Mouse (Mus musculus) lung, embryonic 16.5 days (tissue): ENCODE measurements around the gene Plac8. TPM values are rescaled to one million over a fixed set of nuclear protein-coding genes. Genes with fewer than 3 reads are reported as not detected.

Source experiments
- ATAC-seq: fragments of 200-750 bp; cut with Nextera tagmentation; 2 replicates; pipeline ENCODE4 v1.8.0; 2017; ENCODE audit warnings: low read depth, mild to moderate bottlenecking, moderate library complexity
- H3K27ac ChIP-seq: fragments of 300-500 bp; sonication (generic); 2 replicates; pipeline ENCODE4 v1.5.1; 2014; ENCODE audit warnings: mild to moderate bottlenecking, control low read depth, low read length
- H3K27me3 ChIP-seq: fragments of 300-500 bp; sonication (generic); 2 replicates; pipeline ENCODE4 v1.6.1; 2014; ENCODE audit warnings: low read depth, low read length, mixed read lengths; ENCODE audit not compliant: control insufficient read depth, insufficient read depth
- H3K36me3 ChIP-seq: fragments of 300-500 bp; sonication (generic); 2 replicates; pipeline ENCODE4 v1.6.1; 2014; ENCODE audit warnings: low read length; ENCODE audit not compliant: control insufficient read depth, insufficient read depth
- H3K4me1 ChIP-seq: fragments of 300-500 bp; sonication (generic); replicated peaks from 2 replicates; pipeline ENCODE4 v1.6.1; 2014; ENCODE audit warnings: low read length, mixed read lengths; ENCODE audit not compliant: control insufficient read depth, insufficient read depth
- H3K4me2 ChIP-seq: fragments of 300-500 bp; sonication (generic); 2 replicates; pipeline ENCODE4 v1.6.1; 2014; ENCODE audit warnings: low read depth, low read length, control low read depth
- H3K4me3 ChIP-seq: fragments of 300-500 bp; sonication (generic); 2 replicates; pipeline ENCODE4 v1.5.1; 2014; ENCODE audit warnings: mild to moderate bottlenecking, low read length, control low read depth
- H3K9ac ChIP-seq: fragments of 300-500 bp; sonication (generic); 2 replicates; pipeline ENCODE4 v1.6.1; 2014; ENCODE audit warnings: low read length, control low read depth
- H3K9me3 ChIP-seq: fragments of 300-500 bp; sonication (generic); 2 replicates; pipeline ENCODE4 v1.6.1; 2016; ENCODE audit warnings: low read length; ENCODE audit not compliant: control insufficient read depth
- WGBS: fragments of 180-500 bp; shearing (Covaris S2); extraction: QIAGEN DNeasy Blood & Tissue Kit; methylation state at CpG from one replicate; pipeline ENCODE4 v1.1.7; 2014; 5-methylcytosine and 5-hydroxymethylcytosine counted together
- polyA plus RNA-seq: library from polyadenylated mRNA; unstranded; fragments of >200 nt; fragmentation: Nextera tagmentation; extraction: Ambion mirVana; gene quantifications from 2 replicates; pipeline ENCODE4 v1.2.1, GENCODE M21; 2015

The Plac8 gene
- polyA plus RNA-seq, 1 experiment from 2014 or later, result 12.5 TPM

DNA sequence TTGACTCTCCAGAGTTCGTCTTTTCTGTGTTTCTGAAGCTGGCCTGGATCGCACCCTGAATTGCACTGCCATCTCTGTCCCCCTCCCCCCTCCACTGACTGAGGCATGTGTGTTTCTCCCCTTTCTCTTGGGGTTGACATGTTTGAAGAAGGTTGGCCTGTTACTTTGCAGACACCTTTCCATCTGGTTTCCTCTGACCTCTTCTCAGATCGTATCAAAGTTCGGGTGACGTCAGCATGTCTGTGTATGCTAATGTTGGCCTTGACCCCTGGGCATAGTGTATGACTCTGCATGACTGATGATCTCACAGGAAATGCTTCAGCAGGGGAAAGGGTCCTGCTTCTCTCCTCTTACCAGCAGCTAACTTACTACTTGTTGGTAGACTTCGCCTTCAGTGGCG is 11.0 kb upstream of the Plac8 start:
- no peak overlapping the region for H3K9ac ChIP-seq
- H3K4me3 ChIP-seq, result no peak overlapping the region
- WGBS, result 65% methylated on average over 7 of the region's 7 CpGs
- no peak for ATAC-seq
- no peaks in the 10 kb centered on the region for H3K4me1 ChIP-seq
- H3K36me3 ChIP-seq, result no peaks in the 10 kb centered on the region
- H3K4me2 ChIP-seq, result no peak overlapping the region
- H3K27ac ChIP-seq, result no peak overlapping the region
- no peaks in the 10 kb centered on the region for H3K27me3 ChIP-seq
- H3K9me3 ChIP-seq, result no peaks in the 10 kb centered on the region

GRCm38 (mm10) chr5:100582435-100582826 is 10.4 kb upstream of the Plac8 start:
- ATAC-seq, result no peak
- H3K9ac ChIP-seq, result no peak overlapping the region
- H3K9me3 ChIP-seq, result no peaks in the 10 kb centered on the region
- no peaks in the 10 kb centered on the region for H3K36me3 ChIP-seq
- 85% methylated on average over 5 of the region's 5 CpGs for WGBS
- no peaks in the 10 kb centered on the region for H3K4me1 ChIP-seq
- H3K27ac ChIP-seq, result no peak overlapping the region
- no peak overlapping the region for H3K4me2 ChIP-seq
- no peak overlapping the region for H3K4me3 ChIP-seq
- H3K27me3 ChIP-seq, result no peaks in the 10 kb centered on the region

DNA sequence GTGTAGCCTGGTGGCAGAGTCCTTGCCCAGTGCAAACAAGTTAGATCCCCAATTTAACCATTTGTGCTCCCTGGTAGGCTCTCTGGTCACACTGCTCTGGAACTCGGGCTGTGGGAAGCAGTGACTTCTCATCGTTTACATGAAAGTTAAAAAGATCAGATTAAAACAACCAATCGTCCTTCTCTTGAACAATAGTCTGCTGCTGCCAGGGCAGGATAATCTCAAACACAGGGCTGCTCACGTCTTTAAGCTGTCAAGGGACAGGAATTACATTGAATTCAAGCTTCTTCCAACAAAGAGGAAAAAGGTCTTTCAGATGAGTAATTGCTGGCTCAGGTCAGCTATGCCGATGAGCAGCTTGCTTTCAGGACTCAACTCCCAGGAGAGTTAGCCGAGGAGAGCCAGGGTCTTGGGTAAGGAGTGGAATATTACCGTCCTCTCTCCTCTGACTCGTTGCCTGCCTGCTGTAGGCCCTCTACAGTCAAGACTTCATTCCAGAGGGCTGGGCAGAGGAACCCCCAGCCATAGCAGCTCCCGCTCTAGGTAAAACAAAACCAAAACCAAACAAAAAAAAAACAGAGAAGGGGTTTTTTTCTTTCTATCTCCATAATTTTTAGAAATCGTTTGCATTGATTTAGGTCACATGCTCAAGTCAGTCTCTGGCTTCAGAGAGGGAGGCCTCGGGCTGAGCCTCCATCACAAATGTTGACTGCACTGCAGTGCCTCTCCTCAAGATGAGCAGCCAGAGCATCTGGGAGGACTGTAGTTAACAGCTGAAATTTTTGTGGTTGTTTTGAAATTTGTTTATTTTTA is 9.8 kb upstream of the Plac8 start:
- Histone ChIP-seq H3K4me2 (no peak overlapping the region), H3K27me3 (no peaks in the 10 kb centered on the region), H3K9ac (no peak overlapping the region), H3K9me3 (no peaks in the 10 kb centered on the region), H3K4me1 (no peaks in the 10 kb centered on the region), H3K4me3 (no peak overlapping the region), H3K27ac (no peak overlapping the region), H3K36me3 (no peaks in the 10 kb centered on the region)
- WGBS, result 44% methylated on average over 11 of the region's 11 CpGs
- no peak for ATAC-seq

- ATAC-seq, result no peak
- Histone ChIP-seq H3K27me3 (no peaks in the 10 kb centered on the region), H3K9ac (no peak overlapping the region), H3K36me3 (no peaks in the 10 kb centered on the region), H3K27ac (no peak overlapping the region), H3K9me3 (no peaks in the 10 kb centered on the region), H3K4me2 (no peak overlapping the region), H3K4me3 (no peak overlapping the region), H3K4me1 (no peaks in the 10 kb centered on the region)
- 78% methylated on average over 5 of the region's 5 CpGs for WGBS
Measured at GRCm38 (mm10) chr5:100578863-100579411, 6.9 kb upstream of the Plac8 start.

DNA sequence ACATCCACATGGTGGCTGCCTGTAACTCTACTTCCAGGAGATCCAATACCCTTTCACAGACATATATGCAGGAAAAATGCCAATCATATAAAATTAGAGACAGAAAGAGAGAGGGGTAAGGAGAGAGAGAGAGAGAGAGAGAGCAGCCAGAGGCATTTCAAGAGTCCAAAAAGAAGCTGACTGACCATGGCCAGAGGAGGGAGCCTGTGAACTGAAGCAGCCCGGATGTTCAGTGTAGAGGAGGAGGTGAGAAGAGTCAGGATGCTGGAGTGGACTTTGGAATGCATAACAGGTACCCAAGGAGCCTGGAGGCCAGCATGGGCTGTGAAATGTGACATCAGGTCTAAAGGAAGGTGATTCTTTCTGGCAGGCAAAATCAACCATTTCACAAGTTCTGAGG is 2.7 kb upstream of the Plac8 start:
- ATAC-seq, result no peak
- Histone ChIP-seq H3K4me2 (no peak overlapping the region), H3K27ac (no peak overlapping the region), H3K36me3 (no peaks in the 10 kb centered on the region), H3K4me1 (peaks cover 7% of the 10 kb centered on the region), H3K4me3 (no peak overlapping the region), H3K9me3 (no peaks in the 10 kb centered on the region), H3K9ac (no peak overlapping the region), H3K27me3 (no peaks in the 10 kb centered on the region)
- 45% methylated on average over 1 of the region's 1 CpGs for WGBS

- H3K36me3 ChIP-seq, result no peaks in the 10 kb centered on the region
- no peak overlapping the region for H3K9ac ChIP-seq
- H3K4me1 ChIP-seq, result peaks cover 7% of the 10 kb centered on the region
- H3K4me3 ChIP-seq, result no peak overlapping the region
- H3K9me3 ChIP-seq, result no peaks in the 10 kb centered on the region
- H3K27ac ChIP-seq, result no peak overlapping the region
- no peak for ATAC-seq
- no peaks in the 10 kb centered on the region for H3K27me3 ChIP-seq
- no peak overlapping the region for H3K4me2 ChIP-seq
- WGBS, result 77% methylated on average over 5 of the region's 5 CpGs
Measured at GRCm38 (mm10) chr5:100573256-100573655, 1.2 kb upstream of the Plac8 start.

DNA sequence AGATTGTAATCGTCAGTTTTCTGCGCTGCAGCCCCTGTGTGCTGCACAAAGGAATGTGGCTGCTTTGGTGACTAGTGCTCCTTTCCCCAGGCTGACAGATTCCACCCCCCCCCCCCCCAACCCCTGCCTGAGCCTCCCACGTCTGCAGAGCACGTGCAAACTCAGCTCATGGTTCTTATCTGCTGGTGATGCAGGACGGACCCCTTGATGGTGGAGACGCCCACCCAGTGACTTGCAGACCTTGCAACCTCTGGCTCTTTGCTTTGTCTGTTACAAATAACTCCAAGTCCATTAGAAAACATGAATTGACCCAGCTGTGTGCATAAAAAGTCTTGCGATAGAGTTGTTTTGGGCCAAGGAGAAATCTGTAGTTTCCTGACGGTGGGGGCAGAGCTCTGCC is 1.3 kb downstream of the Plac8 start:
- Histone ChIP-seq H3K27ac (no peak overlapping the region), H3K36me3 (no peaks in the 10 kb centered on the region), H3K4me3 (no peak overlapping the region), H3K4me1 (peaks cover 16% of the 10 kb centered on the region), H3K9me3 (no peaks in the 10 kb centered on the region), H3K27me3 (no peaks in the 10 kb centered on the region), H3K4me2 (peak overlapping the region; percentile 23), H3K9ac (no peak overlapping the region)
- ATAC-seq, result peak; percentile 56
- 10% methylated on average over 8 of the region's 8 CpGs for WGBS

DNA sequence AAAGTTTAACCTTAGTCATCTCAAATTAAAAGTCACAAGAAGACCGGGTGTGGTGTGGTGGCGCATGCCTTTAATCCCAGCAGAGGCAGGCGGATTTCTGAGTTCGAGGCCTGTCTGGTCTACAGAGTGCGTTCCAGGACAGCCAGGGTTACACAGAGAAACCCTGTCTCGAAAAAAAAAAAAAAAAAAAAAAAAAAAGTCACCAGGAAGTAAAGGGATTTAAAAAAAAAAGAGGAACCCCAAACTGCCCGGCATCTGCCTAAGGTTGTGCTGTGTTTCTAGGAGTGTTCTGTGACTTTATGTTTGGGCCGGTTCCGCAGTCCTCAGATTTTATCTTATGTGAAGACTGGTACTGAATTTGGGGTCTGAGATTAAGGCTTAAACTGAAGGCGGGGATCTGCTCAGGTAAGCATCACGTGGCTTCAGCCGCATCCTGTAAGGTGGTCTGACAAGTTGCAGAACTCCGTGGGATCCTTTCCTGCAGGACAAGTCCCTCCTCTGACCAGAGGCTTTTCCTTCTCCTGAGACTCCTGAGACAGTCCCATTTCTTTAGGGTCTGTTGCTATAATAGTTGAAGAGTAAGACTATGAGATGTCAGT is 1.9 kb downstream of the Plac8 start:
- no peak overlapping the region for H3K4me2 ChIP-seq
- H3K4me1 ChIP-seq, result peaks cover 16% of the 10 kb centered on the region
- no peak overlapping the region for H3K27ac ChIP-seq
- no peak overlapping the region for H3K4me3 ChIP-seq
- no peaks in the 10 kb centered on the region for H3K36me3 ChIP-seq
- H3K27me3 ChIP-seq, result no peaks in the 10 kb centered on the region
- WGBS, result 64% methylated on average over 13 of the region's 13 CpGs
- H3K9ac ChIP-seq, result no peak overlapping the region
- no peak for ATAC-seq
- H3K9me3 ChIP-seq, result no peaks in the 10 kb centered on the region

- Histone ChIP-seq H3K9me3 (no peaks in the 10 kb centered on the region), H3K27ac (no peak overlapping the region), H3K4me1 (peaks cover 16% of the 10 kb centered on the region), H3K4me3 (no peak overlapping the region), H3K4me2 (no peak overlapping the region), H3K27me3 (no peaks in the 10 kb centered on the region), H3K9ac (no peak overlapping the region), H3K36me3 (no peaks in the 10 kb centered on the region)
- WGBS, result 75% methylated on average over 18 of the region's 18 CpGs
- ATAC-seq, result no peak
Measured at GRCm38 (mm10) chr5:100569250-100569934, 2.7 kb downstream of the Plac8 start.
